Mouse (Mus musculus) forebrain, embryonic 10.5 days (tissue): ENCODE data around the gene Sema4g. TPM values are rescaled to one million over a fixed set of nuclear protein-coding genes. Genes with fewer than 3 reads are reported as not detected.

Source experiments
- DNase-seq: peaks from one replicate; pipeline ENCODE4 v3.0.0-alpha.2; 2017; ENCODE audit warnings: low spot score; ENCODE audit errors: extremely low spot score
- H3K27ac ChIP-seq: fragments of 300-500 bp; sonication (generic); 2 replicates; pipeline ENCODE4 v1.5.1; 2016; ENCODE audit warnings: mild to moderate bottlenecking
- H3K27me3 ChIP-seq: fragments of 300-500 bp; sonication (generic); 2 replicates; pipeline ENCODE4 v1.6.1; 2016; ENCODE audit warnings: mild to moderate bottlenecking; ENCODE audit not compliant: poor library complexity, severe bottlenecking
- H3K36me3 ChIP-seq: fragments of 300-500 bp; sonication (generic); replicated peaks from 2 replicates; pipeline ENCODE4 v1.6.1; 2016; ENCODE audit warnings: mild to moderate bottlenecking, moderate library complexity
- H3K4me1 ChIP-seq: fragments of 300-500 bp; sonication (generic); 2 replicates; pipeline ENCODE4 v1.6.1; 2016
- H3K4me3 ChIP-seq: fragments of 300-500 bp; sonication (generic); 2 replicates; pipeline ENCODE4 v1.5.1; 2016; ENCODE audit warnings: mild to moderate bottlenecking, moderate library complexity
- H3K9me3 ChIP-seq: fragments of 300-500 bp; sonication (generic); 2 replicates; pipeline ENCODE4 v1.6.1; 2016; ENCODE audit warnings: mild to moderate bottlenecking, moderate library complexity
- WGBS: fragments of 180-500 bp; shearing (Covaris S2); methylation state at CpG from one replicate; pipeline ENCODE4 v1.1.7; 2016; 5-methylcytosine and 5-hydroxymethylcytosine counted together
- polyA plus RNA-seq: library from polyadenylated mRNA; unstranded; fragments of >200 nt; fragmentation: Nextera tagmentation; extraction: Ambion mirVana; gene quantifications from 2 replicates; pipeline ENCODE4 v1.2.1, GENCODE M21; 2016

Sema4g gene
- polyA plus RNA-seq, 1 experiment from 2014 or later = 3.4 TPM

DNA sequence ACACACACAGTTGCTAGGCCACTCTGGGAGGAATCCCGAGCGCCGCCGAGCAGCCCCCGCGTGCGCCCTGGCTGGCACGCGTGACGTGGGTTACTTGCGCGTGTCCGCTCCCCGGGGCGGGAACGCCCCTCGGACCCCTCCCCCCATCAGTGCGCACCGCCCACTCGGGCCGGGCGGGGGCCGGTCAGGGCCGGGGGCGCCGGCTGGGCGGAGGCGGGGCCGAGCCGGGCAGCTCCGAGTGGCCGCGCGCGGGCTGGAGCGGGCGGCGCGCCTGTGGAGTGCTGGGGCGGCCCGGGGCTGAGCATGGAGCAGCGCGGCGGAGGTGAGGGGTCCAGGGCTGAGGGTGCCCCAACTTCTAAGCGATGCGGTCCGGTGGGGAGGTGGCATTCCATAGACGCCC lies 29.0 kb downstream of the Sema4g start:
- Histone ChIP-seq H3K27ac (peak overlapping the region; percentile 98), H3K4me3 (peak overlapping the region; percentile 84), H3K9me3 (no peaks in the 10 kb centered on the region), H3K36me3 (peaks cover 37% of the 10 kb centered on the region), H3K27me3 (no peaks in the 10 kb centered on the region), H3K4me1 (peaks cover 84% of the 10 kb centered on the region)
- peak; percentile 77 for DNase-seq
- under 1% methylated on average over 48 of the region's 48 CpGs for WGBS

DNA sequence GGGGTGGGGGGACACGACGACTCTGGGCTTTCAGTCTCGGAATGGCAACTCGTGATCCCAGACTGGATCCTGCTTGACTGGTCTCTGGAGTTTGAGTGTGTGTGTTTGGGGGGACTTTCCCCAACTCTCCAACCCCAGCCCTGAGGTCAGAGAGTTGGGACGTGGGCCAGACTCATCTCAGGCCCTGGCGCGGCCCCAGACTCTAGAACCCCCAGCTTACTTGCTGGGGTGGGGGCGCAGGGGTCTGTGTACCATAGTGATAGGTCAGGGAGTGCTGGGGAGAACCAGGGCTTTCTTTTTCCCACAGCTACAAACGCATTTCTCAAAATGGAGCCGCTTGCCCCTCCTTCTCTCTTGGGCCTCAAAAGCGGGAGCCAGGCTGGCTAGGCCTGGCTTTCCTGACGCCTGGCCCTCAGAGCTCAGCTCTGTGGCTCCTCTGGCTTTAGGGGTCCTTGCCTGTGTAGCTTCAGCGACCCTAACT lies 29.5 kb downstream of the Sema4g start:
- Histone ChIP-seq H3K9me3 (no peaks in the 10 kb centered on the region), H3K27ac (peak overlapping the region; percentile 98), H3K4me3 (peak overlapping the region; percentile 84), H3K36me3 (peaks cover 39% of the 10 kb centered on the region), H3K27me3 (no peaks in the 10 kb centered on the region), H3K4me1 (peaks cover 80% of the 10 kb centered on the region)
- DNase-seq = peak; percentile 48
- WGBS = 0% methylated on average over 13 of the region's 13 CpGs

DNA sequence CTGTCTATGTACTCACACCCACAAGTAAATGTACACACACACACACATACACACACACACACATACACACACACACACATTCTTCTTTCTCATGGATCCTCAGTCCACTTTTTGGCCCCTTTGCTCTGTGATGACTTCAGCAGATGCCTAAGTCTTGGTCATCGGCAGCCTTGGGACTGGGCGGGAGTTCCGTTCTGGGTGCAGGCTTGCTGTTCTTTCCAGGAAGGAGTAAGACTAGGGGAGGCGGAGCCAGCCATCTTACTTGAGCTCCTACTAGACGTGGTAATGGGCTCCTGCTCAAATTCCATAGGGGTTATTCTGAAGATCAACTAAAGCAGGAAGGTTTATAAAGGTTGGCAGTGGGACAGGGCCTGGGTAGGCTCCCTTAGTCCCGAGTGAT lies 31.4 kb downstream of the Sema4g start:
- 76% methylated on average over 6 of the region's 6 CpGs for WGBS
- H3K36me3 ChIP-seq = peaks cover 59% of the 10 kb centered on the region

DNA sequence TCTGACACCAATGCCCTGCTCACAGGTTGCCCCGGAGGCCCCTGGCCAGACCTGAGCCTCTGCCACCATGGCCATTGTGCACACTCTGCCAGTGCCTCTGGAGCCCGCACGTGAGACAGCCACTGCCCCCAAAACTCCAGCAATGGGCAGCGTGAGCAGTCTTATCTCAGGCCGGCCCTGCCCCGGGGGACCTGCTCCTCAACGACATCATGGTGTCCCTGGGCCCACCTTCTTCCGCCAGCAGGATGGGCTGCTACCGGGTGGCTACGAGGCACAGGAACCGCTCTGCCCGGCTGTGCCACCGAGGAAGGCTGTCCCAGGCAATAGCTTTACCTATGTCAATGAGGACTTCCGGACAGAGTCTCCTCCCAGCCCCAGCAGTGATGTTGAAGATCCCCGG lies 32.5 kb downstream of the Sema4g start:
- Histone ChIP-seq H3K27ac (peak overlapping the region; percentile 12; the same call in 1 of the 2 replicates), H3K36me3 (peaks cover 69% of the 10 kb centered on the region), H3K9me3 (no peaks in the 10 kb centered on the region), H3K4me3 (peak overlapping the region; percentile 22), H3K27me3 (no peaks in the 10 kb centered on the region), H3K4me1 (peaks cover 55% of the 10 kb centered on the region)
- 94% methylated on average over 15 of the region's 15 CpGs for WGBS
- DNase-seq = no peak

More for the DNA sequence above, 31.4 kb downstream of the Sema4g start:
- no peak for DNase-seq
- Histone ChIP-seq H3K4me3 (peak overlapping the region; percentile 22; the same call in 1 of the 2 replicates), H3K27me3 (no peaks in the 10 kb centered on the region), H3K4me1 (peaks cover 60% of the 10 kb centered on the region), H3K27ac (0 out of 2 replicates have a peak overlapping the region, but pooled peaks have one; percentile 54), H3K9me3 (no peaks in the 10 kb centered on the region)

DNA sequence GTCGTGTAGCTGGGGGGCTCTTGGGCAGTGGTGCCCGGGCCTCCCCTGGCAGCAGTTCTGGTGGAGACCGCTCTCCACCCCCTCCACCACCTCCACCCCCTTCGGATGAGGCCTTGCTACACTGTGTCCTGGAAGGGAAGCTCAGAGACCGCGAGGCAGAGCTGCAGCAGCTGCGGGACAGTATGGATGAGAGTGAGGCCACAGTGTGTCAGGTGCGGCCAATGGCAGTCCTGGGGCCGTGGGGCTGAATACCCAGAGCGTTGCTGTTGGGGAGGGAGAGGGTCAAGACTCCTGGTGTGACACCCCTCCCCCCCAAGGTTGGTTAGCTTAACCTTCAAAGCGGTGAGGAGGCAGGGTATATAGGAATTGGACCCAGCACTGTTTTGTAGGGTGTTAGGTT lies 35.1 kb downstream of the Sema4g start:
- no peak overlapping the region for H3K27ac ChIP-seq
- no peak for DNase-seq
- no peaks in the 10 kb centered on the region for H3K27me3 ChIP-seq
- WGBS = 86% methylated on average over 11 of the region's 11 CpGs
- no peak overlapping the region for H3K4me3 ChIP-seq
- no peaks in the 10 kb centered on the region for H3K9me3 ChIP-seq
- H3K4me1 ChIP-seq = peaks cover 52% of the 10 kb centered on the region
- peaks cover 94% of the 10 kb centered on the region for H3K36me3 ChIP-seq

DNA sequence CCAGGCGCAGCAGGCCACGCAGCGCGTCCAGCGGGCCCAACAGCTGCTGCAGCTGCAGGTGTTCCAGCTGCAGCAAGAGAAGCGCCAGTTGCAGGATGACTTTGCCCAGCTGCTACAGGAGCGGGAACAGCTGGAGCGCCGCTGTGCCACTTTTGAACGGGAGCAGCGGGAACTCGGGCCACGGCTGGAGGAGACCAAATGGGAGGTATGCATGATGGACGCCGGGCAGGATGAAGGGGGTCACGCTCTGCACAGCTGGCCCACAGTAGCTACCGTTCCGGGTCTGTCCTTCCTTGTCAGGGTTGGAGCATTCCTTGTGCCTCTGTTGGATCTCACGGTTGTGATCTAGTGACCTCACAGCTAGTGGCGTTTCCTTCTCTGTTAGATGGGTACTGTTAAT lies 35.9 kb downstream of the Sema4g start:
- Histone ChIP-seq H3K4me1 (peaks cover 50% of the 10 kb centered on the region), H3K27me3 (no peaks in the 10 kb centered on the region), H3K27ac (no peak overlapping the region), H3K36me3 (peaks cover 92% of the 10 kb centered on the region), H3K4me3 (no peak overlapping the region), H3K9me3 (no peaks in the 10 kb centered on the region)
- WGBS = 91% methylated on average over 20 of the region's 20 CpGs
- no peak for DNase-seq

DNA sequence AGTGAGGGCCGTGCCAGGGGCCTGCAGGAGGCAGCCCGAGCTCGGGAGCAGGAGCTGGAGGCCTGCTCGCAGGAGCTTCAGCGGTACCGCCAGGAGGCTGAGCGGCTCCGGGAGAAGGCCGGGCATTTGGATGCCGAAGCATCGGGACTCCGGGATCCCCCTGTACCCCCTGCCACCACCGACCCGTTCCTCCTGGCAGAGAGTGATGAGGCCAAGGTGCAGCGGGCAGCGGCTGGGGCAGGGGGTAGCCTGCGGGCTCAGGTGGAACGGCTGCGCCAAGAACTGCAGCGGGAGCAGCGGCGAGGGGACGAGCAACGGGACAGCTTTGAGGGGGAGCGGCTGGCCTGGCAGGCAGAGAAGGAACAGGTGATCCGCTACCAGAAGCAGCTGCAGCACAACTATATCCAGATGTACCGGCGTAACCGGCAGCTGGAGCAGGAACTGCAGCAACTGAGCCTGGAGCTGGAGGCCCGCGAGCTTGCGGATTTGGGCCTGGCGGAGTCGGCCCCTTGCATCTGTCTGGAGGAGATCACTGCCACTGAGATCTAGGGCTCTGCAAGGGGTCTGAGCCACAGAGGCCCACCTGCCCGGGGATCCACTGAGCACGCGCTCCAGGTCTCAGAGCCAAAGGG lies 37.2 kb downstream of the Sema4g start:
- 90% methylated on average over 37 of the region's 37 CpGs for WGBS
- H3K4me1 ChIP-seq = peaks cover 49% of the 10 kb centered on the region
- H3K27ac ChIP-seq = no peak overlapping the region
- H3K4me3 ChIP-seq = no peak overlapping the region
- peaks cover 80% of the 10 kb centered on the region for H3K36me3 ChIP-seq
- DNase-seq = no peak
- H3K27me3 ChIP-seq = no peaks in the 10 kb centered on the region
- no peaks in the 10 kb centered on the region for H3K9me3 ChIP-seq

DNA sequence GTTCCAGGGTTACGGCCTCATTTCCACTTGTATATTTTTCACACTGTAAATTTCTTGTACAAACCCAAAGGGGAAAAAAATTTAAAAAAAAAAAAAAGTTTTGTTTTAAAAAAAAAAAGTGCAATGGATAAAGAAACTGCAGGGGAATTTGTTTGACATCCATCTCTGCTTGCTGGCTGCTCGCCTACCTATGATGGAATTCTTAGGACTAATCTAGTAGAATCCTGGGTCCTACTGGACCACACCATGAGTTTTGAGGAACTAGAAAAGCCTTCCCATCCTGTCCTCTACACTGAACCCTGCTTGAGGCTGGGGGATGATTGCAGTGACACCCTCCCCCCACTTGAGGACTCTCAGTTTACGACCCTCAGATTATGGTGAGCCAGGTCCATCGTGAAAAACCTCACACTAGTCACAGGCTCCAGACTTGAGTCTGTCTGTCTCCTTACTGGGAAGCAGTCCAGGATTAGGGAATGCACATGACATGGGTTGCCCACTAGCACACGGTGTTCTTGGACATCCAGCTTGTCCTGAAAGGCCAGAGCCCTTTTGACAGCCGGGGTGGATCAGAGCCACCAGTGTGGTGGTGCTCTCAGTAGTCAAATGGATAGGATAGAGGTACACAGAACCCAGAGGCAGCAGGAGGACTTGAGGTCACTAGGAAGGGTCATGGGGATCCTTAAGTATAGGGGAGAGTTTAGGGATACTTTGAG lies 38.2 kb downstream of the Sema4g start:
- WGBS = 91% methylated on average over 6 of the region's 6 CpGs
- no peaks in the 10 kb centered on the region for H3K9me3 ChIP-seq
- peaks cover 69% of the 10 kb centered on the region for H3K36me3 ChIP-seq
- H3K4me3 ChIP-seq = no peak overlapping the region
- H3K27me3 ChIP-seq = no peaks in the 10 kb centered on the region
- DNase-seq = no peak
- peaks cover 48% of the 10 kb centered on the region for H3K4me1 ChIP-seq
- no peak overlapping the region for H3K27ac ChIP-seq

DNA sequence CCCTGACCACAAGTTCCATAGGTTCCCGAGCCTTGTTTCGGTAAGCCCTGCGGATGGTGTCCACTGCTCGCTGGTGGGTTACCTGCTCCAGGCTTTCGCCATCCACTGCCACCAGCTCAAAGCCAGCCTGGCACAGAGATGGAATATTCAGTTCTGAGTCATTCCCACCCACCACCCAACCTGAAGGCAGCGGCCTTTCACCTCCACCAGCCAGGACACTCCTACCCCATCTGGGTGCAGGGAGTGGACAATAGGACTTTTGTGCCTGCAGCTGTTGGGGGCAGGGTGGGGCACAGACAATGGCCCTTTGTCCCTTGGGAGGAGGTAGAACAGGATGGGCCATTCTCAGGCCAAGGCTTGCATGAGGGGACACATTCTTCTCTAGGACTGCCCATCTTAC lies 38.9 kb downstream of the Sema4g start:
- H3K4me3 ChIP-seq = no peak overlapping the region
- 83% methylated on average over 6 of the region's 6 CpGs for WGBS
- H3K4me1 ChIP-seq = peaks cover 53% of the 10 kb centered on the region
- peaks cover under 1% of the 10 kb centered on the region; the same call in 1 of the 2 replicates for H3K27me3 ChIP-seq
- peaks cover 62% of the 10 kb centered on the region for H3K36me3 ChIP-seq
- H3K9me3 ChIP-seq = no peaks in the 10 kb centered on the region
- DNase-seq = no peak
- peak overlapping the region; percentile 32; the same call in 1 of the 2 replicates for H3K27ac ChIP-seq

DNA sequence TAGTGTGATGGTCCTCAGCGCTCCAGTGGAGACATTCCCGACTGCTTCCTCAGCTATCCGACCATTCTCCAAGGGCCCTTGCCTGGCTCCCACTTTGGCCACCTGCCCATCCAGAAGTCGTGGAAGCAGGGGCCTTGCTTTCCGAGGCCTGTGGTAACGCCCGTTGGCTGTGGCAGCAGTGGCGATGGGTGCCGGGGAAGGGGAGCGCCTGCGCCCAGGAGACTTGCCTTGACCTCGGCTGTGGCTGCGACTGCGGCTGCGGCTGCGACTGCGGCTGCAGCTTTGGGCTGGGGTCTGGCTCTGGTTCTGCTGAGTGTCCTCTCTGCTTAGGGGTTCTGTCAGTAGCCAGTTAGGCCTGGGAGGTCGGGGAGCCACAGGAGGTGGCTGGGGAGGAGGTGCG lies 39.8 kb downstream of the Sema4g start:
- 64% methylated on average over 19 of the region's 19 CpGs for WGBS
- no peak overlapping the region for H3K4me3 ChIP-seq

DNA sequence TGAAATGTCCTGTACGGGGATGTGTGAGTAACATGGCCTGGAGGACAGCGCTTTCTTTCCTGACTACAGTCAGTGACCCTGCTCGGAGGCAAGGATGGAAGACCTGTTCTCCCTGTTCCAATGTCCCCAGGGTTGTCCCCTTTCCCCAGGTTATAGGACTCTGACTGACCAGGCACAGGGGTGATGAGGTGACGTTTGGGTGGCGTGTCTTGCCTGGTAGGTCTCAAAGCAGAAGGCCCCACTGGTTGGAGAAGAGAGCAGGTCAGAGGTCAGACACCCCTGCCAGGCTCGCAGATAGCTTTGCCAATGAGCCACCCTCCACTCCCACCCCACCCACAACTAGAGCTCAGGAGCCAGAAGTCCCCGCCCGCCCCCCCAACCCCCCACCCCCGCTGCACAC lies 40.7 kb downstream of the Sema4g start:
- no peak for DNase-seq
- Histone ChIP-seq H3K9me3 (no peaks in the 10 kb centered on the region), H3K4me1 (peaks cover 63% of the 10 kb centered on the region), H3K4me3 (no peak overlapping the region), H3K27me3 (peaks cover 4% of the 10 kb centered on the region; the same call in 1 of the 2 replicates), H3K36me3 (peaks cover 44% of the 10 kb centered on the region), H3K27ac (no peak overlapping the region)
- WGBS = 56% methylated on average over 9 of the region's 9 CpGs

More for the DNA sequence above, 39.8 kb downstream of the Sema4g start:
- Histone ChIP-seq H3K4me1 (peaks cover 60% of the 10 kb centered on the region), H3K27me3 (peaks cover 4% of the 10 kb centered on the region; the same call in 1 of the 2 replicates), H3K27ac (peak overlapping the region; percentile 32), H3K36me3 (peaks cover 53% of the 10 kb centered on the region), H3K9me3 (no peaks in the 10 kb centered on the region)
- DNase-seq = no peak

DNA sequence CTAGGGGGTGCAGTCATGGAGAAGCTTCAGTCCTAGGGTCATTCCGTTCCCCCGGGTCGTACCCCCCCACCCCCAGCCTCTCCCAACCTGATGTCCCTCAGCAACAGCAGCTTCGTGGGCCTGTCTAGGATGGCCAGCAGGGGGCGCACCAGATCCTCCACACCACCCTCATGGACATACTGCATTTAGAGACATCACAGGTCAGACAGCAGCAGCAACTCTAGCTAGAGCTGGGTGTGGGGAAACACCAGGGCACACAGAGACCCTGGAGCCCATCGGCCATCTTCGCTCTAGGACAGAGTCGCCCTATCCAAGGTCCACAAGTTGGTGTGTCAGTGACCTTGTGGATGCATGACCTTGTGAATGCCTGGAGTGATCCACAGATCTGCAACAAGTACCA lies 41.2 kb downstream of the Sema4g start:
- Histone ChIP-seq H3K27ac (no peak overlapping the region), H3K4me1 (peaks cover 63% of the 10 kb centered on the region), H3K36me3 (peaks cover 39% of the 10 kb centered on the region), H3K4me3 (no peak overlapping the region), H3K27me3 (peaks cover 4% of the 10 kb centered on the region; the same call in 1 of the 2 replicates), H3K9me3 (no peaks in the 10 kb centered on the region)
- WGBS = 41% methylated on average over 8 of the region's 8 CpGs
- DNase-seq = peak; percentile 70
